Mouse (Mus musculus): ENCODE data around the gene Pitpnb. TPM values are rescaled to one million over a fixed set of nuclear protein-coding genes. Genes with fewer than 3 reads are reported as not detected.

The Pitpnb gene
- polyA plus RNA-seq, 1 experiment from 2014 or later, result 75.5 TPM

GRCm38 (mm10) chr5:111315061-111315460 lies 15.5 kb upstream of the Pitpnb start:
- no peak for TF ChIP-seq CTCF (IDR thresholded peaks at IDR 0.05; ENCODE audit: low read depth)
- H3K4me1 ChIP-seq (replicated peaks; ENCODE audit: insufficient read depth, low read length), result no peaks in the 10 kb centered on the region
- no peaks in the 10 kb centered on the region for H3K9me3 ChIP-seq (replicated peaks; ENCODE audit: low read length)
- H3K27me3 ChIP-seq (ENCODE audit: insufficient read depth, low read length), result no peaks in the 10 kb centered on the region
- H3K27ac ChIP-seq, result no peak overlapping the region
- H3K4me3 ChIP-seq (replicated peaks; ENCODE audit: low read depth, low read length), result no peak overlapping the region
- ATAC-seq (replicated peaks; ENCODE audit: low FRiP score, low read depth) (no peak), DNase-seq (ENCODE audit: low spot score) (no peak)
- no peak overlapping the region for H3K4me2 ChIP-seq (ENCODE audit: low read length)
- H3K9ac ChIP-seq (ENCODE audit: low read depth, low read length), result no peak overlapping the region
- no peaks in the 10 kb centered on the region for H3K36me3 ChIP-seq (ENCODE audit: insufficient read depth, low read length)
- WGBS, result 88% methylated on average over 6 of the region's 6 CpGs

GRCm38 (mm10) chr5:111317526-111317925 lies 13.0 kb upstream of the Pitpnb start:
- 80% methylated on average over 3 of the region's 3 CpGs for WGBS
- no peak for TF ChIP-seq CTCF (IDR thresholded peaks at IDR 0.05; ENCODE audit: low read depth)
- H3K27ac ChIP-seq, result no peak overlapping the region
- ATAC-seq (replicated peaks; ENCODE audit: low FRiP score, low read depth), result no peak
- H3K4me2 ChIP-seq (ENCODE audit: low read length), result no peak overlapping the region
- no peaks in the 10 kb centered on the region for H3K27me3 ChIP-seq (ENCODE audit: insufficient read depth, low read length)
- no peaks in the 10 kb centered on the region for H3K9me3 ChIP-seq (replicated peaks; ENCODE audit: low read length)
- H3K4me3 ChIP-seq (replicated peaks; ENCODE audit: low read depth, low read length), result no peak overlapping the region
- H3K4me1 ChIP-seq (replicated peaks; ENCODE audit: insufficient read depth, low read length), result no peaks in the 10 kb centered on the region
- DNase-seq (ENCODE audit: low spot score), result no peak
- H3K9ac ChIP-seq (ENCODE audit: low read depth, low read length), result no peak overlapping the region
- no peaks in the 10 kb centered on the region for H3K36me3 ChIP-seq (ENCODE audit: insufficient read depth, low read length)

- Histone ChIP-seq H3K36me3 (ENCODE audit: insufficient read depth, low read length) (no peaks in the 10 kb centered on the region), H3K9ac (ENCODE audit: low read depth, low read length) (no peak overlapping the region), H3K9me3 (replicated peaks; ENCODE audit: low read length) (no peaks in the 10 kb centered on the region), H3K27me3 (ENCODE audit: insufficient read depth, low read length) (no peaks in the 10 kb centered on the region), H3K4me3 (replicated peaks; ENCODE audit: low read depth, low read length) (no peak overlapping the region), H3K4me2 (ENCODE audit: low read length) (no peak overlapping the region), H3K27ac (no peak overlapping the region), H3K4me1 (replicated peaks; ENCODE audit: insufficient read depth, low read length) (no peaks in the 10 kb centered on the region)
- ATAC-seq (replicated peaks; ENCODE audit: low FRiP score, low read depth) (no peak), DNase-seq (ENCODE audit: low spot score) (no peak)
- no peak for TF ChIP-seq CTCF (IDR thresholded peaks at IDR 0.05; ENCODE audit: low read depth)
- 52% methylated on average over 1 of the region's 1 CpGs for WGBS
Measured at GRCm38 (mm10) chr5:111318946-111319345, 11.6 kb upstream of the Pitpnb start.

- ATAC-seq (replicated peaks; ENCODE audit: low FRiP score, low read depth) (no peak), DNase-seq (ENCODE audit: low spot score) (no peak)
Measured at GRCm38 (mm10) chr5:111325813-111326212, 4.8 kb upstream of the Pitpnb start.

GRCm38 (mm10) chr5:111327420-111327819 lies 3.1 kb upstream of the Pitpnb start:
- no peak for DNase-seq (ENCODE audit: low spot score)
- Histone ChIP-seq H3K9me3 (replicated peaks; ENCODE audit: low read length) (no peaks in the 10 kb centered on the region), H3K4me2 (ENCODE audit: low read length) (no peak overlapping the region), H3K9ac (ENCODE audit: low read depth, low read length) (no peak overlapping the region), H3K27ac (no peak overlapping the region), H3K27me3 (ENCODE audit: insufficient read depth, low read length) (no peaks in the 10 kb centered on the region), H3K4me3 (replicated peaks; ENCODE audit: low read depth, low read length) (no peak overlapping the region), H3K4me1 (replicated peaks; ENCODE audit: insufficient read depth, low read length) (0 out of 2 replicates have a peak, but pooled peaks cover 5% of the 10 kb centered on the region), H3K36me3 (ENCODE audit: insufficient read depth, low read length) (no peaks in the 10 kb centered on the region)
- no peak for ATAC-seq (replicated peaks; ENCODE audit: low FRiP score, low read depth)
- WGBS, result 75% methylated on average over 7 of the region's 7 CpGs
- no peak for TF ChIP-seq CTCF (IDR thresholded peaks at IDR 0.05; ENCODE audit: low read depth)

More at GRCm38 (mm10) chr5:111325813-111326212, 4.8 kb upstream of the Pitpnb start:
- Histone ChIP-seq H3K4me1 (replicated peaks; ENCODE audit: insufficient read depth, low read length) (no peaks in the 10 kb centered on the region), H3K4me2 (ENCODE audit: low read length) (no peak overlapping the region), H3K9ac (ENCODE audit: low read depth, low read length) (no peak overlapping the region), H3K9me3 (replicated peaks; ENCODE audit: low read length) (no peaks in the 10 kb centered on the region), H3K27me3 (ENCODE audit: insufficient read depth, low read length) (no peaks in the 10 kb centered on the region), H3K4me3 (replicated peaks; ENCODE audit: low read depth, low read length) (no peak overlapping the region), H3K36me3 (ENCODE audit: insufficient read depth, low read length) (no peaks in the 10 kb centered on the region), H3K27ac (no peak overlapping the region)
- TF ChIP-seq CTCF (IDR thresholded peaks at IDR 0.05; ENCODE audit: low read depth), result peak; percentile 33; the same call in 1 of the 2 replicates
- 8% methylated on average over 1 of the region's 1 CpGs for WGBS

- DNase-seq (ENCODE audit: low spot score) (peak; percentile 25), ATAC-seq (replicated peaks; ENCODE audit: low FRiP score, low read depth) (peak; percentile 23)
- 22% methylated on average over 10 of the region's 10 CpGs for WGBS
- TF ChIP-seq CTCF (IDR thresholded peaks at IDR 0.05; ENCODE audit: low read depth), result no peak
- no peaks in the 10 kb centered on the region for H3K36me3 ChIP-seq (ENCODE audit: insufficient read depth, low read length)
- H3K4me1 ChIP-seq (replicated peaks; ENCODE audit: insufficient read depth, low read length), result 0 out of 2 replicates have a peak, but pooled peaks cover 5% of the 10 kb centered on the region
- peak overlapping the region; percentile 78 for H3K27ac ChIP-seq
- H3K9ac ChIP-seq (ENCODE audit: low read depth, low read length), result peak overlapping the region; percentile 93
- peak overlapping the region; percentile 95 for H3K4me3 ChIP-seq (replicated peaks; ENCODE audit: low read depth, low read length)
- no peaks in the 10 kb centered on the region for H3K27me3 ChIP-seq (ENCODE audit: insufficient read depth, low read length)
- peak overlapping the region; percentile 71 for H3K4me2 ChIP-seq (ENCODE audit: low read length)
- no peaks in the 10 kb centered on the region for H3K9me3 ChIP-seq (replicated peaks; ENCODE audit: low read length)
Measured at GRCm38 (mm10) chr5:111329782-111330416, 664 bp upstream of the Pitpnb start.

Data from kidney, postnatal 0 days (tissue).